Mouse (Mus musculus) mouse trophoblast stem cell (cell line): Measurements from ENCODE around the gene Gpha2.

Experiments
- in situ Hi-C, 2 experiments: fragments of 300-500 bp; cut with MseI, MboI; formaldehyde crosslinking; loops; 2 replicates in 1 of 2; 3 replicates in 1 of 2; pipeline ENCODE4 v1.15.1; 2025

Gene Gpha2

DNA sequence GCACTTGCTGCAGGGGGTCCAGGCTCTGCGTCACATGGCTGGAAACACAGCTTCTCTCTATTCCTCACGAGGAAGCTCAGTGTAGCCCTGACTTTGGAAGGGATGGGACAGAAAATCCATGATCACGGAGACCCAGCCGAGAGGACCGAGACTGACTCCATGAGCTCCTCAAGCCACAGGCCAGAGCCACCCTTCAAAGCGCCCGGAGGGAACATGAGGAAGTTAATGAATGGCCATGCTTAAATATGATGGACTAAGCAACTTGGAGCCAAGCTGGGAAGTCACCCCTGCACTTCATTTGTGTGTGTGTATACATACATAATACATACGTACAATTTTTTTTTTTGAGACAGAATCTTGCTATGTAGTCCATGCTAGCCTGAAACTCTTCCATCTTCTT is 45.0 kb downstream of the Gpha2 start:
- in situ Hi-C loops = loop anchor here in 1 of 2 experiments (5.0 kb wide), 1 partner anchor 36 kb away; the partner anchor contains the start of gene Cdc42bpg

DNA sequence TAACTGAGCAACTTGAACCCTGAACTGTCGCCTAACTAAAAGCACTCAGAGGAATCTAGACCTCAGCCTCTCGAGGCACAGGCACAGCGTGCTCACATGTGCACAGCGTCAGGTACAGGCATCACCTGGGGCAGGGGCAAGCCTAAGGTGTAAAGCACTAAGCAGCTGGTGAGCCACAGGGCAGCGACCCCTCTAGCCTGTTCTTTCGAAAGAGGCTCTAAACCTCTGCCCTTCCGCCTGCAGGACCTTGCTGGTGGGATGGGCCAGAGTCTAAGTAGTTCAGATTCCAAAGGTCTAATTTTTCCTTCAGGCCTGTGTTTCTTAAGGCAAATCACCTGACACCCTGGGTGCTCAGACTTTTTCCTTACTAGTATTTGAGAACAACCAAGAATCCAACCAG is 45.9 kb downstream of the Gpha2 start:
- in situ Hi-C loops = loop anchor here in 1 of 2 experiments (5.0 kb wide), 1 partner anchor 35 kb away; the partner anchor contains the start of gene Cdc42bpg

DNA sequence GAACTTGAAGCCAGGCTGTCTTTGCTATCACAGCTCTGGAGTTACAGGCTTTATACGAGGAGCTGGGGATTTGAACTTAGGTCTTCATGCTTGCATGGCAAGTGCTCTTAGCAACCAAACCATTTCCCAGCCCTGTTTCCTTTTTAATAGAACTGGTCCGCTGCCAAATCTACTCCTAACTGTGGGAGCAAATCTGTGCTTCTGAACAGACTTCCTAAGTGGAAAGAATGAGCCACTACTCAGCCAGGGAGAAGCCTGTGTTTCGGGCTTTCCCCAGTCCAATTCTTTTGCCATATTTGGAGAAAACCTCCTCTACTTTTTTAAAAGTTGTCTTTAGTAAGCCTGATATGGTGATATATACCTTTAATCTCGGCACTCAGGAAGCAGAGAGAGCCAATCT is 46.6 kb downstream of the Gpha2 start:
- in situ Hi-C loops = loop anchor here in 1 of 2 experiments (5.0 kb wide), 1 partner anchor 35 kb away; the partner anchor contains the start of gene Cdc42bpg

DNA sequence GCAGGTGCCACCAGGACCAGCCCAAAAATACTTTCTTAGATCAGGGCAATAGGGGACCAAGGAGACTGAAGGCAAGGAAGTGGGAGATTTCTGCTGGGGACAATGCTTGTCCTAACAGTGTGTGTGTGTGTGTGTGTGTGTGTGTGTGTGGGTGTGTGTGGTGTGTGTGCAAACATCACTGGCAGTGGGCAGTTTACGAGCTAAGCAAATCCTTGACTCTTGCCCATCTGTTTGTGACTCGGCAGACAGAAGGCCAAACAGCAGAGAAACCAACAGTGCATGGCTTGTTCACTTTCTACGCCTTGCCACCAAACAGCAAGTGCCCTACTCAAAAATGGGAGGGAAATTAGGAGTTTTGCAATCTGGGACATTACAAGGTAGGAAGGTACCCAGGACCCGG is 47.4 kb downstream of the Gpha2 start:
- in situ Hi-C loops = loop anchor here in 1 of 2 experiments (5.0 kb wide), 1 partner anchor 34 kb away; the partner anchor contains the start of gene Cdc42bpg

DNA sequence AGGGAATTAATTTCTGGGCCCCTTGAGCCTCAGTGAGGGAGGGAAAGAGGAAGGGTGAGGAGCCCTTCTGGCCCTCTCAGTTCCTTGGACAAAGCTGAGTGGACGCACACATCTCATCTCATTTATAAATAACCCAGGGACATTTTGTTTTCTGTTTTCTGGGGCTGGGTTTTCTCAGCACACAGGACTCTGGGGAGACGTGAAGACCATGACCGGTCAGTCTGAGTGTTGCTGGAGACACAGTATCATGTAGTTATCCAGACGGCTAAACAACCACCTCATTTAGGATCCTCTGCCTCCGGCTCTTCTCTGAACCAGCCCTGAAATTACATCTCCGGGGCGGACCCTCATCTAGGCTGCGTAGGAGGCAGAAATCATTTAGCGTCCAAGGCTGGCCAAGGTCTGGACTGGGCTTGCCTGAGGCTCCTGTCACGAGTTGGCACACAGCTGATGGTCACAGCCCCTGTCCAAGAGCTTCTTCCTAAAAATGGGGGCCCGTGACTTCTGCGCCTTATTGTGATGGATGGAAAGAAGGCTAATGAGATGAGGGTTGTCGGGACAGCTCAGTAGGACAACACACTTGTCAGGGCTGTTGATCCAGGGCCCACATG is 47.9 kb downstream of the Gpha2 start:
- in situ Hi-C loops = loop anchor here in 1 of 2 experiments (5.0 kb wide), 1 partner anchor 33 kb away; the partner anchor contains the start of gene Cdc42bpg

DNA sequence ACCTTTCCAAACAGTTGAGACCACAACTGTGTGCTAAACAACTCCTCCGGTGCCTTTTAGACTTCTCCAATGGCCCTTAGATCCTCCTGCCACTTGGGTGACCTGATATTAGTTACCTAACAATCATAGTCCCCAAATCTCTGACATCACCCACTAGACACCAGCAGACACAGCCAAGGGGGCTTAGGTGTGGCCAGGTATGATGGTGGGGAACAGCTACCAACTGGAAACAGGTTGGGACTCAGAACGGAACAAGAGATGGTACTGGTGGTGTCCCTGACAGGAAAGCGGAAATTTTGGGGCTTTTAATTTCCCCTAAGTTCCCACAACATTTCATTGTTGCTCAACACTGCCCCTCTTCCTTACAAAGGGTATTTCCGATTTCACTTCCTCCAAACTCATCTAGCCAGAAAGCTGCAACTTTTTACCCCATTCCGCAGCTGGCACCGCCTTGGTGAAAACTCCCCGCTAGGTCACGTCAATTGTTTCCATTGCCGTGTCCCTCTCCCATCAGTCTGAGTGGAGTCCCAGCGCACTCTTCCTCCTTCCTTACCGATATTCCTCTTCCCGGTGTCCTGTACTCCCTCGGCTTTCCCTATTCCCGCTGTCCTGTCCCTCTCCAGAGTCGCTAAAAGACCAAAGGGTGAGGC is 49.7 kb downstream of the Gpha2 start:
- in situ Hi-C loops = no loop called here

DNA sequence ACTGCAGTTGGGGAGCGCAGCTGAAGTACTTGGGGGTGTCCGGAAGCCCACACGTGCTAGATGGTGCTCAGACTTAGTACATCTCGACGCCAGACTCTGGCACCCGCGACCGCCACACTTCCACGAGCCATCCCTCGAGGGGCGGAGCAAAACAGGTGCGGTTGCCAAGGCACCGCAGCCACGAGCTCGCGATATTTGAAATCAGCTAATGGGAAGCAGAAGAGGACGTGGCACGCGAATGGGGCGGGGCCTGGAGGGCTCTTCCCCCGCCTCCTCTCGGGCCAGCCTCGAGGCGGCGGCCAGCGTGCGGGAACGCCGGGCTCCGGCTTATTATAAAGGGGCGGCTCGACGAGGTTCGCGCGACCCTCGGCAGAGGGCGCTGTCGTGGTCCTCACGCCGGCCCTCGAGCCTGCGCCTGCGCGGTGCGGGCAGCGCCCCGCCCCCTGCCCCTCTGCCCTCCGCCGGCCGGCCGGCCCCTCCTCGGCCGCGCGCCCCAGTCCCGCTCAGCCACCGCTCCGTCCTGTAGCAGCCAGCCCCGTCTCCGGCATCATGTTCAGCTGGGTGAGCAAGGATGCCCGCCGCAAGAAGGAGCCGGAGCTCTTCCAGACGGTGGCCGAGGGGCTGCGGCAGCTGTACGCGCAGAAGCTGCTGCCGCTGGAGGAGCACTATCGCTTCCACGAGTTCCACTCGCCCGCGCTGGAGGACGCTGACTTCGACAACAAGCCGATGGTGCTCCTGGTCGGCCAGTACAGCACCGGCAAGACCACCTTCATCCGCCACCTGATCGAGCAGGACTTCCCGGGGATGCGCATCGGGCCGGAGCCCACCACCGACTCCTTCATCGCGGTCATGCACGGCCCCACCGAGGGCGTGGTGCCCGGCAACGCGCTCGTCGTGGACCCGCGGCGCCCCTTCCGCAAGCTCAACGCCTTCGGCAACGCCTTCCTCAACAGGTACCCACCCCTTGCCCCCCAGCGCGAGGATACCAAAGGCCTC is 50.5 kb downstream of the Gpha2 start, which contains the start of gene Ehd1:
Gene Ehd1 (plus strand): TSS at position 300 of the 996 bp plus-strand sequence.
- in situ Hi-C loops = no loop called here
